Mouse (Mus musculus) cortical plate, adult 2 months (tissue): ENCODE data around the gene Ugt1a5. TPM values are rescaled to one million over a fixed set of nuclear protein-coding genes. Genes with fewer than 3 reads are reported as not detected.
A peak's percentile ranks its signal among the peaks of the same experiment; 100 is the strongest.
"Not testable (repeated sequence)": the region's sequence is repeated elsewhere in the genome, so short reads cannot be mapped to it uniquely, and the experiment has no call there.

Source experiments
- H3K27ac ChIP-seq: fragments of 200-500 bp; 2 replicates; pipeline ENCODE4 v1.5.1; 2012; ENCODE audit warnings: low read length, control low read depth, inconsistent platforms; ENCODE audit not compliant: insufficient read depth
- H3K4me1 ChIP-seq: fragments of 200-500 bp; 2 replicates; pipeline ENCODE4 v1.6.1; 2011; ENCODE audit warnings: low read length; ENCODE audit not compliant: control insufficient read depth, insufficient read depth
- H3K4me3 ChIP-seq: fragments of 200-500 bp; 2 replicates; pipeline ENCODE4 v1.5.1; 2011; ENCODE audit warnings: mild to moderate bottlenecking, low read length, control low read depth; ENCODE audit not compliant: insufficient read depth
- CTCF ChIP-seq: fragments of 200-500 bp; IDR thresholded peaks from 2 replicates; pipeline ENCODE4 v1.5.1; 2011; ENCODE audit warnings: mild to moderate bottlenecking, control low read depth, low read length; ENCODE audit not compliant: insufficient read depth; ENCODE audit errors: extremely low read depth
- POLR2A ChIP-seq: fragments of 200-500 bp; IDR thresholded peaks from 2 replicates; pipeline ENCODE4 v1.6.1; 2011; ENCODE audit warnings: mild to moderate bottlenecking, low read length, control low read depth; ENCODE audit not compliant: insufficient read depth; ENCODE audit errors: extremely low read depth
- polyA plus RNA-seq: library from polyadenylated mRNA; depleted of rRNA; stranded (reverse); fragments of >200 nt; gene quantifications from 2 replicates; pipeline ENCODE4 v1.2.3, GENCODE M21; 2012

Gene Ugt1a5
- polyA plus RNA-seq, 1 experiment: not detected

DNA sequence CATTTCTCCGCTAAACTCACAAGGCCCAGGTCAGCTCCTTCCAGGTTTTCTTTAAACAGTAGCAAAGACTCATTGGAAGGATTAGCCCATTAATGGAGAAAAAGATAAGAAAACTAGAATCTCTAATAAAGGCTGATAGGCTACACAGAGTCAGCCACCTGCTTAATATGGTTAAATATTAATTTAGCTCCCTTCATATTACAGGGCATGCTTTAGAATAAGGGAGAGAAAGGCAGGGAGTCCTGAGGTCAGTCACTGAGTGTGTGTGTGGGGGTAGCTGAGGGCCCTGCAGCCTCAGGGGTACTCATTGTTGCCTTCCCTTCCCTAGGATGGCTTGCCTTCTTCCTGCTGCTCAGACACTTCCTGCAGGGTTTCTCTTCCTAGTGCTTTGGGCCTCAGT, 27.7 kb upstream of the Ugt1a5 start:
- no peak for TF ChIP-seq CTCF
- TF ChIP-seq POLR2A: no peak
- no peaks in the 10 kb centered on the region for H3K4me1 ChIP-seq
- no peak overlapping the region for H3K27ac ChIP-seq
- H3K4me3 ChIP-seq: no peak overlapping the region

DNA sequence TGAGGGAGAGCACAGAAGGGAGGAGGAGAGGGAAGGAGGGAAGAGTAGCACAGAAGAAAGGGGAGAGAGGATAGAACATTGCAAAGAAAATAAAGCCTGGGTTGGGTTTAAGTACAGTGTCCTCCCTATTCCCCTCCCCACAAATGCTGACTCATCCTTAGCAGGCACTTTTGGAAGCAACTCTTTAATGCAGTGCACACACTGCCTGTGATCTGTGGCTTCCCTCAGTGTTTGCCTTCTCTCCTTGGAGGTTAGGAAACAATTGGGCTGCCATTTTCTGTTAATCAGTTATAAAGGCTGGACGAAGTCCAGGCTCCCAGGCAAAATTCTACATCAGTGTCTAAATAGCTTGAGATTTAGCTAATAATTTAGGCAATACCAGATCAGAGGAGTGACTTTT, 25.3 kb upstream of the Ugt1a5 start:
- not testable (repeated sequence) for H3K27ac ChIP-seq, H3K4me3 ChIP-seq, H3K4me1 ChIP-seq

GRCm38 (mm10) chr1:88143966-88144675, 21.7 kb upstream of the Ugt1a5 start:
- not testable (repeated sequence) for H3K4me1 ChIP-seq, H3K4me3 ChIP-seq, H3K27ac ChIP-seq
- TF ChIP-seq CTCF: peak; percentile 16; the same call in 1 of the 2 replicates

DNA sequence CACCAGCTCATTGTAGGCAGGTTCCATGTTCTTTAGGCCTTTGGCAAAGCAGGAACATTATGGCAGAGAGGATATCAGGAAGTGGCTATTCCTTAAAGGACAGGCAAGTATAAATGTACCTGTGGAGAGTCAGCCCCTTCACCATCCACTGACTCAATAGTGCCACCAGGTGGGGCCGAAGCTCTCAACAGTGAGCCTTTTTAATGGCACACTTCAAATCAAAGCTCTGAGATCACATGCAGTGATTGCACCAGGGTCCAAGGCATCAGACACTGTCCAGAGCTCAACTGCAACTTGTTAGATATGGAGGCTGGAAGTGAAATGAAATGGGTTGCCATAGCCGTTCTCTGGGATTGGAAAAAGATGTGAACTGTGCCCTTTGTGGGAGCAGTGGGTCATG, 20.5 kb upstream of the Ugt1a5 start:
- not testable (repeated sequence) for H3K27ac ChIP-seq, H3K4me3 ChIP-seq, H3K4me1 ChIP-seq

DNA sequence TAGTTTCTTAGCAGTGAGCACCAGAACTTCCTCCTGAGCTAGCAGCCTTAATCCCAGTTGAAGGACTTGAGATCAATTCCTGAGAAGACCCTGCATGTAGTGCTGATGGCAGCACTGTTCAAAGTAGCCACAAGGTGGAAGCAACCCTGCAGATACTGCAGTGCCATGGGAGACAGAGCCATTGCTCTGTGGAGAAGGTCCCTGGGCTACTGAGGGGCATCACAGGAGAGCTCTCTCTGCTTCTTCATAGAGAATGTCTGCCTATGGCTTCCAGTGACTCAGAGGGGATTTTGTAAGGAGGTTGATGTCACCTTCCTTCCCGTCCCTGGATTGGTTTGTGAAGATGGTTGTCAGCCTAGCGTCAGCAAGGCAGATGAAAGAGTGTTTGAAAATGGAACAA, 15.7 kb upstream of the Ugt1a5 start:
- H3K4me1 ChIP-seq, H3K4me3 ChIP-seq, H3K27ac ChIP-seq: not testable (repeated sequence)

DNA sequence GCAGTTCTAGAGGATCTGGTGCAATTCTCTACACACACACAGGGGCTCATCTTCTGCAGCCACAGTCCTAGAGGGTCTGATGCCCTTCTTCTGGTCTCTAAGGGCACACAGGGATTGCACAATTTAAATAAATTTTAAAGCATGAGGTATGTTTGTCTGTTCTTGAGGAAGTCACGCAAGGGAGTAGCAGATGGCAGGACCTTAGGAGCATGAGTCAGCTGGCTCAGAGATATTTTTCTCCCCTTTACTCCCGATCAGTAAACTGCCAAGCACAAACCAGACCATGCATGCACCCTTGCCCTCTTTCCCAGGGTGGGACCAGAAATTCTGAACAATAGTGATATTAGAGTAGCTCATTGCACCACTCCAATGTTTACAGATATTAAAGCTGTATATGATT, 7.4 kb upstream of the Ugt1a5 start:
- TF ChIP-seq POLR2A (no peak), CTCF (no peak)
- no peak overlapping the region for H3K27ac ChIP-seq
- no peak overlapping the region for H3K4me3 ChIP-seq
- no peaks in the 10 kb centered on the region for H3K4me1 ChIP-seq

DNA sequence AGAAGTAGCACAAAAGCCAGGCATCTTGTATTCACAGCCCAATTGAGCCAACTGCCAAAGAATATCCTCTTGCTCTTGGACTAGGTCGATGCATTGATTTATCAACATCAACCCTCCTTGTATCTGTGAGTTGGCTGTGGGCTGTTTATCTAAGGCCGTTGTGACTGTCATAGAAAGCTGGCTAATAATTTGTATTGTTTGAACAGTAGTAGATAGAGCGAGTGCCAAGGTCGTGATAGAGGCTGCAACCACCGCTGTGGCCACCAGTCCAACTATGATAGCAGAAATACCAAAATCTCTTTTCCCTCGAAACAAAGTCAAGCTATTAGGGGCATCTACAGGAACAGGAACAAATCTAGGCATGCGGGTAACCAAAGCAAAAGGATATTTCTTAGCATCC, 6.4 kb downstream of the Ugt1a5 start:
- not testable (repeated sequence) for H3K27ac ChIP-seq, H3K4me3 ChIP-seq, H3K4me1 ChIP-seq

- H3K4me1 ChIP-seq: no peaks in the 10 kb centered on the region
- no peak overlapping the region for H3K4me3 ChIP-seq
- no peak overlapping the region for H3K27ac ChIP-seq
- TF ChIP-seq CTCF: no peak
- TF ChIP-seq POLR2A: no peak
Observed at GRCm38 (mm10) chr1:88179657-88180056, 13.8 kb downstream of the Ugt1a5 start.

- Histone ChIP-seq H3K4me1 (no peaks in the 10 kb centered on the region), H3K27ac (no peak overlapping the region), H3K4me3 (no peak overlapping the region)
- no peak for TF ChIP-seq CTCF
- no peak for TF ChIP-seq POLR2A
Observed at GRCm38 (mm10) chr1:88186325-88186935, 20.6 kb downstream of the Ugt1a5 start.

- Histone ChIP-seq H3K4me1 (no peaks in the 10 kb centered on the region), H3K4me3 (no peak overlapping the region), H3K27ac (no peak overlapping the region)
- TF ChIP-seq CTCF (no peak), POLR2A (no peak)
Observed at GRCm38 (mm10) chr1:88192136-88192535, 26.3 kb downstream of the Ugt1a5 start.

- no peak overlapping the region for H3K4me3 ChIP-seq
- TF ChIP-seq POLR2A (no peak), CTCF (no peak)
- no peak overlapping the region for H3K27ac ChIP-seq
- H3K4me1 ChIP-seq: no peaks in the 10 kb centered on the region
Observed at GRCm38 (mm10) chr1:88195687-88196086, 29.9 kb downstream of the Ugt1a5 start.
